Mouse (Mus musculus) midbrain, embryonic 13.5 days (tissue): ENCODE results near the gene Snx14. TPM values are rescaled to one million over a fixed set of nuclear protein-coding genes. Genes with fewer than 3 reads are reported as not detected.

ENCODE experiments used
- ATAC-seq: fragments of 200-750 bp; cut with Nextera tagmentation; 2 replicates; pipeline ENCODE4 v1.8.0; 2017; ENCODE audit warnings: mild to moderate bottlenecking, moderate TSS enrichment, moderate library complexity
- H3K27ac ChIP-seq: fragments of 300-500 bp; sonication (generic); 2 replicates; pipeline ENCODE4 v1.5.1; 2015; ENCODE audit warnings: inconsistent platforms, mild to moderate bottlenecking, moderate library complexity
- H3K27me3 ChIP-seq: fragments of 300-500 bp; sonication (generic); 2 replicates; pipeline ENCODE4 v1.6.1; 2015; ENCODE audit warnings: mild to moderate bottlenecking, inconsistent platforms
- H3K36me3 ChIP-seq: fragments of 300-500 bp; sonication (generic); 2 replicates; pipeline ENCODE4 v1.6.1; 2015; ENCODE audit warnings: mild to moderate bottlenecking, inconsistent platforms
- H3K4me1 ChIP-seq: fragments of 300-500 bp; sonication (generic); replicated peaks from 2 replicates; pipeline ENCODE4 v1.6.1; 2015; ENCODE audit warnings: inconsistent platforms
- H3K4me2 ChIP-seq: fragments of 300-500 bp; sonication (generic); replicated peaks from 2 replicates; pipeline ENCODE4 v1.6.1; 2015; ENCODE audit warnings: moderate library complexity, mild to moderate bottlenecking, inconsistent platforms
- H3K4me3 ChIP-seq: fragments of 300-500 bp; sonication (generic); replicated peaks from 2 replicates; pipeline ENCODE4 v1.5.1; 2015; ENCODE audit warnings: mild to moderate bottlenecking, inconsistent platforms
- H3K9ac ChIP-seq: fragments of 300-500 bp; sonication (generic); replicated peaks from 2 replicates; pipeline ENCODE4 v1.6.1; 2015; ENCODE audit warnings: mild to moderate bottlenecking, inconsistent platforms
- H3K9me3 ChIP-seq: fragments of 300-500 bp; sonication (generic); 2 replicates; pipeline ENCODE4 v1.6.1; 2016; ENCODE audit warnings: mild to moderate bottlenecking, inconsistent platforms
- WGBS: fragments of 180-500 bp; shearing (Covaris S2); methylation state at CpG from one replicate; pipeline ENCODE4 v1.1.7; 2015; 5-methylcytosine and 5-hydroxymethylcytosine counted together
- polyA plus RNA-seq: library from polyadenylated mRNA; unstranded; fragments of >200 nt; fragmentation: Nextera tagmentation; extraction: Ambion mirVana; gene quantifications from 2 replicates; pipeline ENCODE4 v1.2.1, GENCODE M21; 2015

Snx14 gene
- polyA plus RNA-seq, 1 experiment from 2014 or later, result 26.5 TPM

- Histone ChIP-seq H3K4me3 (no peak overlapping the region), H3K27me3 (no peaks in the 10 kb centered on the region), H3K9me3 (no peaks in the 10 kb centered on the region), H3K9ac (no peak overlapping the region), H3K4me2 (no peak overlapping the region), H3K27ac (no peak overlapping the region), H3K4me1 (0 out of 2 replicates have a peak, but pooled peaks cover 6% of the 10 kb centered on the region), H3K36me3 (0 out of 2 replicates have a peak, but pooled peaks cover 4% of the 10 kb centered on the region)
- no peak for ATAC-seq
- 79% methylated on average over 14 of the region's 14 CpGs for WGBS
Measured at GRCm38 (mm10) chr9:88361211-88361909, 77.4 kb downstream of the Snx14 start.

GRCm38 (mm10) chr9:88359140-88359539 is 79.6 kb downstream of the Snx14 start:
- Histone ChIP-seq H3K9ac (no peak overlapping the region), H3K4me2 (no peak overlapping the region), H3K9me3 (no peaks in the 10 kb centered on the region), H3K36me3 (no peaks in the 10 kb centered on the region), H3K27me3 (no peaks in the 10 kb centered on the region), H3K4me1 (0 out of 2 replicates have a peak, but pooled peaks cover 6% of the 10 kb centered on the region), H3K4me3 (no peak overlapping the region), H3K27ac (no peak overlapping the region)
- no peak for ATAC-seq
- WGBS, result 87% methylated on average over 2 of the region's 2 CpGs

- ATAC-seq, result no peak
- Histone ChIP-seq H3K9ac (no peak overlapping the region), H3K4me3 (no peak overlapping the region), H3K9me3 (no peaks in the 10 kb centered on the region), H3K4me1 (peaks cover 9% of the 10 kb centered on the region), H3K36me3 (no peaks in the 10 kb centered on the region), H3K27me3 (no peaks in the 10 kb centered on the region), H3K27ac (no peak overlapping the region), H3K4me2 (no peak overlapping the region)
- 68% methylated on average over 3 of the region's 3 CpGs for WGBS
Measured at GRCm38 (mm10) chr9:88357173-88357572, 81.6 kb downstream of the Snx14 start.

DNA sequence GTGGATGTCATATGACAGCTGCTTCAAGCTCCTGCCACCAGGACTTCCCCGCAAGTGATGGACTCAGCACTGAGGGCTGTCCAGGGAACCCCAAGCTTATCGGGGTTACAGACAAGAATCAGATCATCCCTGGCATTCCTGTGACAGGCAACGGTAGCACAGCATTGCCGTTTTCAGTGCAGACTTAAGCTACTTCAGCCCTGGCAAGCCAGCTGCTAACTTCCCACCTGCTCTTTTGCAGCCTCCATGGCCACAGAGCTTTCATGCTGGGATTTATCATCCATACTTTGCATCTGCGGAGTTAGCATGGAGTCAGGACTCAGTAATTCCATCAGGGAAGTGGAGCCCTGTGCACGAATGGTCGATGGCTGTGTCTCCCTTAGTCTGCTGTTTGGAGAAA is 85.3 kb downstream of the Snx14 start:
- Histone ChIP-seq H3K4me1 (peaks cover 7% of the 10 kb centered on the region), H3K9me3 (no peaks in the 10 kb centered on the region), H3K27me3 (no peaks in the 10 kb centered on the region), H3K27ac (no peak overlapping the region), H3K4me2 (no peak overlapping the region), H3K36me3 (no peaks in the 10 kb centered on the region), H3K4me3 (no peak overlapping the region), H3K9ac (no peak overlapping the region)
- 88% methylated on average over 7 of the region's 7 CpGs for WGBS
- ATAC-seq, result no peak

DNA sequence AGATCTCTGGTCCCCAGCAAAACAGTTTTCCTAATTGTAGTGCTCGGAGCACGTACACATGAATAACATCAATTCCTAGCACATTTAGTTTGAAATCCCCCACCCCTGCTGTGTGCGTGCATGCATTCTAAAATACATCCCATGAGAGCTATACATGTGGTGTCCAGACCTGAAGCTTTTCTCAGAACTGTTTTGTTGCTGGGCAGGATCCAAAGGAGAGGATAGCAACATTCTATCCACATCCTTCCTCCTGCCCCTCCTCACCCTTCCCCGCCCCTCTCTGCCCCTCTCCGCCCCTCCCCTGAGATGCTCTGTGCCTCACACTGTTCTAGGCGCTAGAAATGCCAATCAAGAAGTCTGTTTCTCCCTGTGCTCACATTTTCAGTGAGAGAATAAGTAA is 86.0 kb downstream of the Snx14 start:
- no peaks in the 10 kb centered on the region for H3K9me3 ChIP-seq
- no peak overlapping the region for H3K9ac ChIP-seq
- no peak overlapping the region for H3K27ac ChIP-seq
- no peaks in the 10 kb centered on the region for H3K27me3 ChIP-seq
- H3K4me3 ChIP-seq, result no peak overlapping the region
- H3K36me3 ChIP-seq, result no peaks in the 10 kb centered on the region
- H3K4me2 ChIP-seq, result no peak overlapping the region
- peaks cover 7% of the 10 kb centered on the region for H3K4me1 ChIP-seq
- ATAC-seq, result peak; percentile 74
- 54% methylated on average over 6 of the region's 6 CpGs for WGBS

GRCm38 (mm10) chr9:88351163-88351562 is 87.6 kb downstream of the Snx14 start:
- ATAC-seq, result no peak
- H3K27me3 ChIP-seq, result no peaks in the 10 kb centered on the region
- WGBS, result 81% methylated on average over 3 of the region's 3 CpGs

GRCm38 (mm10) chr9:88350317-88350716 is 88.4 kb downstream of the Snx14 start:
- H3K36me3 ChIP-seq, result no peaks in the 10 kb centered on the region
- no peak overlapping the region for H3K9ac ChIP-seq
- H3K27ac ChIP-seq, result no peak overlapping the region
- H3K4me3 ChIP-seq, result no peak overlapping the region
- 83% methylated on average over 1 of the region's 1 CpGs for WGBS
- peaks cover 7% of the 10 kb centered on the region for H3K4me1 ChIP-seq
- no peaks in the 10 kb centered on the region for H3K27me3 ChIP-seq
- H3K9me3 ChIP-seq, result no peaks in the 10 kb centered on the region
- no peak for ATAC-seq
- no peak overlapping the region for H3K4me2 ChIP-seq

More at GRCm38 (mm10) chr9:88351163-88351562, 87.6 kb downstream of the Snx14 start:
- Histone ChIP-seq H3K4me3 (no peak overlapping the region), H3K9me3 (no peaks in the 10 kb centered on the region), H3K4me2 (no peak overlapping the region), H3K4me1 (peaks cover 7% of the 10 kb centered on the region), H3K9ac (no peak overlapping the region), H3K27ac (no peak overlapping the region), H3K36me3 (no peaks in the 10 kb centered on the region)

DNA sequence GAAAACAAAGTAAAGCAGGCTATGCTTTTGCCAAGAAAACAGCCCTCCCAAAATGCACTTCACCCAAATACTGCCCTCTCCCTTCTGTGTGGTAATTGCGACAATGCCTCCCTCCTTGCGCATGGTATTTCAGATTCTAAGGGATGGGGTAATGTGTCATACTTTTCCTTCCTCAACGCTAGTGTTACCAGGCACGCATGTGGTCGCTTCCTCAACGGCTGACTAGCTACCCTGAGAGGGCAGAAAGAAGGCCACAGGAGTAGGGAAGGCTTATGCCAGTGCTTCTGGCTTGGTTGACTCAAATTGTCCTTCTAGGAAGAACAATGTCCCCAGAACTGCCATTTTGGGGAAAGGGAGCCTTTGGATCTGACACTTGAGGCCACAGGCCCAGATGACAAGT is 90.1 kb downstream of the Snx14 start:
- H3K9ac ChIP-seq, result no peak overlapping the region
- H3K4me3 ChIP-seq, result no peak overlapping the region
- H3K4me1 ChIP-seq, result peaks cover 7% of the 10 kb centered on the region
- no peak overlapping the region for H3K27ac ChIP-seq
- H3K36me3 ChIP-seq, result no peaks in the 10 kb centered on the region
- H3K27me3 ChIP-seq, result no peaks in the 10 kb centered on the region
- H3K9me3 ChIP-seq, result no peaks in the 10 kb centered on the region
- ATAC-seq, result no peak
- no peak overlapping the region for H3K4me2 ChIP-seq
- 84% methylated on average over 6 of the region's 6 CpGs for WGBS

DNA sequence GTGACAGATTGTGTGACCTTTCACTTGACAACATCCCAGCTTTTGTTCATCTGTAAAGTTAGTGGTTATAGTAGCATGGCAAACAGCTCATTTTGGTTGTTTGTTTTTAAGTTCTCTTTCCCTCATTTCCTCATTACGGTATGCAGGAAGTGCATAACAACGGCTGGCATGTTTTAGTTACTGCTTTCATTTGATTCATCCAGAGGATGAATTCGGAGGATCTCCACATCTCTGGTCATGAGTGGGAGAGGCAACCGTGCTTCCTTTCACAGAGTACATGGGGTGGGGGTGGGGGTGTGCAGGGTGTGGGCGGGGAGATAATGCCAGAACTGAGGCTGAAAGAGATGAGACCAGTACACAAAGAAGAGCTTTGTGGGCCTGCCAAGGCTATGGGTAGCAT is 91.9 kb downstream of the Snx14 start:
- Histone ChIP-seq H3K4me3 (no peak overlapping the region), H3K4me2 (no peak overlapping the region), H3K9ac (no peak overlapping the region), H3K27ac (no peak overlapping the region), H3K9me3 (no peaks in the 10 kb centered on the region), H3K4me1 (no peaks in the 10 kb centered on the region), H3K36me3 (no peaks in the 10 kb centered on the region), H3K27me3 (no peaks in the 10 kb centered on the region)
- ATAC-seq, result no peak
- WGBS, result 79% methylated on average over 5 of the region's 5 CpGs

DNA sequence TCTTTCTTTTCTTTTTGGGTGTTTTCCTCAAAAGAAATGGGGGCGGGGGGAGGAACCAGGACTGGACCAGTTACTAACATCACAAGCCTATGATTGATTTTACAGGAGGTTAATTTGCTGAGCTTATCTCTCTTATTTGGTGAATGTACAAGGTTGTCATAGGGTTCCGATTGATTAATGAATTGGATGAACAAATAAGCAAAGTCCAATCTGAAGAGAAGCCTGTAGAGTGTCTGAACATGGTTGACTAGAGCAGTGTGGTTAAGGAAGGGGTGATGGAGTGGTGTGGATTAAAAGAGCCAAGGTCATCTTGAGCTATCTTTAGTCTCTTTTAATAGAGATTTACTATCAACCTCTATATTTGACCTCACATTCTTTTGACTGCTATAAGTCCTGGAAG is 94.3 kb downstream of the Snx14 start:
- no peak overlapping the region for H3K9ac ChIP-seq

DNA sequence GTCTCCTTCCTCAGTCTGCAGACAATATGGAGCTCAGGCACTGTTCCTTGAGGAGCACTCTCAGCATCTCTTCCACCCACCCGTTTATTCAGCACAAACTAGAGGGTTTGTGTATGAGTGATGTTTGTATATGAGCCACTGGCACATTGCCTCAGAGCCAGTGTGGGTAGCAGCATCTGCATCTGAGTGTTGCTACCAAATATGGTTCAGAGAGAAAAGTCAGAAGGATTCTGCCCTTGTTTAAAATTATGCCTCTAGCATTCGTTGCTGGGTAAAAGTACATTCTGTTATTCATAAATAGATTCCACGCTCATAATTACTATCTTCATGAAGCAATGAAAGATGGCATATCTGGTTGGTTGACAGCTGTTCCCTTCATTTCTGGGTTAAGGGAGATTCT is 96.1 kb downstream of the Snx14 start:
- ATAC-seq, result no peak

More for the DNA sequence above, 94.3 kb downstream of the Snx14 start:
- H3K4me2 ChIP-seq, result no peak overlapping the region
- no peaks in the 10 kb centered on the region for H3K36me3 ChIP-seq
- no peaks in the 10 kb centered on the region for H3K9me3 ChIP-seq
- no peaks in the 10 kb centered on the region for H3K27me3 ChIP-seq
- 92% methylated on average over 2 of the region's 2 CpGs for WGBS
- H3K4me3 ChIP-seq, result no peak overlapping the region
- ATAC-seq, result no peak
- H3K27ac ChIP-seq, result no peak overlapping the region
- no peaks in the 10 kb centered on the region for H3K4me1 ChIP-seq

DNA sequence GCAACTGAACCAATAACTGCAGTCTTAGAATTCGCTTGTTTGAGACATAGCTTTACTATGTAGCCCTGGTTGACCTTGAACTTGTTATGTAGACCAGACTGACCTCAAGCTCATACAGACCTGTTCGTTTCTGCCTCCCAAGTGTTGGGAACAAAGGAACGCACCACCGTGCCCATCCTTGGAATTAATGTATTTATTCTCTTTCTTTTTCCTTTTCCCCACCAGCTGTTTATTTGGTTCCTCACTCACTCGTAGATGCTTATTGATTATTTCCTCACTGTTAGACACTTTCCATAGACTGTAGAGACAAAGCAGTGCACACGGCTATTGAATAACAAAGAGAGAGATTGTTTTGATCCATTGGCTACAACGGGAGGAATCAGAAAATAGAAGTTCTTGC is 96.5 kb downstream of the Snx14 start:
- no peak overlapping the region for H3K4me2 ChIP-seq
- H3K9me3 ChIP-seq, result no peaks in the 10 kb centered on the region
- WGBS, result 45% methylated on average over 7 of the region's 7 CpGs
- H3K9ac ChIP-seq, result no peak overlapping the region
- no peak for ATAC-seq
- H3K4me1 ChIP-seq, result no peaks in the 10 kb centered on the region
- H3K27ac ChIP-seq, result no peak overlapping the region
- no peaks in the 10 kb centered on the region for H3K36me3 ChIP-seq
- H3K27me3 ChIP-seq, result no peaks in the 10 kb centered on the region
- H3K4me3 ChIP-seq, result no peak overlapping the region

More for the DNA sequence above, 96.1 kb downstream of the Snx14 start:
- Histone ChIP-seq H3K4me2 (no peak overlapping the region), H3K4me1 (no peaks in the 10 kb centered on the region), H3K4me3 (no peak overlapping the region), H3K9ac (no peak overlapping the region), H3K9me3 (no peaks in the 10 kb centered on the region), H3K27me3 (no peaks in the 10 kb centered on the region), H3K36me3 (no peaks in the 10 kb centered on the region), H3K27ac (no peak overlapping the region)
- 77% methylated on average over 3 of the region's 3 CpGs for WGBS

- WGBS, result 84% methylated on average over 3 of the region's 3 CpGs
- H3K9me3 ChIP-seq, result no peaks in the 10 kb centered on the region
- H3K27ac ChIP-seq, result no peak overlapping the region
- H3K9ac ChIP-seq, result no peak overlapping the region
- H3K4me3 ChIP-seq, result no peak overlapping the region
- H3K4me1 ChIP-seq, result no peaks in the 10 kb centered on the region
- H3K36me3 ChIP-seq, result no peaks in the 10 kb centered on the region
- no peak overlapping the region for H3K4me2 ChIP-seq
- no peak for ATAC-seq
- no peaks in the 10 kb centered on the region for H3K27me3 ChIP-seq
Measured at GRCm38 (mm10) chr9:88340819-88341218, 97.9 kb downstream of the Snx14 start.
